Mouse (Mus musculus): ENCODE data around the gene D17Wsu92e. TPM values are rescaled to one million over a fixed set of nuclear protein-coding genes. Genes with fewer than 3 reads are reported as not detected.

D17Wsu92e gene
- total and polyA plus RNA-seq, 3 experiments = 34.9 to 70.8 (median 44.2) TPM

DNA sequence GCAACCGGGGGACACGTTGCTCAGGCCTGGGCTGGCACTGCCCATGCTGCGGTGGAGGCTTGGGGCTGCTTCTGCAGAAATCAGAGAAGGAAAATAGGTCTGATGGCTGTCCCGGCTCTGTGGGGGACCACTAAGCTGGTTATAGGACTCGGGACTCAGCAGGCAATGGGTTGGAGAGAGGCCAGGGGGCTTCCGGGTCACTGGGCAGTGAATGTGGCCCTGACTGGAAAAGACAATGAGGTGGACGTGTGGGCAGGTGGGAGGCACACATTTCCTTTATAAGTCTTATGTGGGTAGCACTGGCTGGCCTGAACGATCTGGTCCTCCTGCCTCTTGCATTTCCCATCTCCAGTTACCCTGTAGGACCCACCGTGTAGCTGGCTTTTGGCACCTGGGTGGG is 100.1 kb downstream of the D17Wsu92e start:
- no peaks in the 10 kb centered on the region for H3K79me2 ChIP-seq (replicated peaks; ENCODE audit: control insufficient read depth, extremely low read depth, insufficient read depth, poor library complexity, severe bottlenecking)
- H3K4me1 ChIP-seq (ENCODE audit: control insufficient read depth in 1 of 2, insufficient read depth in 2 of 2) = peaks cover 15 to 33% of the 10 kb centered on the region in 2 experiments
- H3K9me3 ChIP-seq (replicated peaks; ENCODE audit: low read length) = no peaks in the 10 kb centered on the region
- DNase-seq (ENCODE audit: extremely low read depth) = no peak
- in situ Hi-C loops (cut with MboI; ENCODE audit: low pct_ligation_motif_present, low pct_unique_long_range_greater_than_20kb, low sequenced_read_pairs) (loop anchor here (10.0 kb wide), 1 partner anchor 66 kb away; the partner anchor contains the start of gene Pacsin1), dilution Hi-C loops (cut with MboI; ENCODE audit: extremely low pct_ligation_motif_present, extremely low pct_unique_long_range_greater_than_20kb, low sequenced_read_pairs) (no loop called here)
- no peaks in the 10 kb centered on the region for H3K36me3 ChIP-seq (replicated peaks in 1 of 2; ENCODE audit: control insufficient read depth in 1 of 2, insufficient read depth in 1 of 2, low read length in 1 of 2)
- no peak overlapping the region for H3K27ac ChIP-seq (ENCODE audit: insufficient read depth, low read depth)
- TF ChIP-seq GABPA (IDR thresholded peaks at IDR 0.05; ENCODE audit: insufficient replicate concordance, low read depth, low read length) (no peak), MYC (IDR thresholded peaks at IDR 0.05; ENCODE audit: low read depth, low read length) (no peak), BHLHE40 (IDR thresholded peaks at IDR 0.05; ENCODE audit: low read depth, low read length) (no peak), MAZ (IDR thresholded peaks at IDR 0.05; ENCODE audit: low read depth, low read length) (no peak), TCF12 (IDR thresholded peaks at IDR 0.05; ENCODE audit: low read depth, low read length) (no peak), NRF1 (IDR thresholded peaks at IDR 0.05; ENCODE audit: low read depth, low read length) (no peak)
- peaks cover 28% of the 10 kb centered on the region for H3K27me3 ChIP-seq (replicated peaks)
- no peak overlapping the region for H3K4me2 ChIP-seq (ENCODE audit: insufficient read depth, low read depth, poor library complexity, severe bottlenecking)
- no peak overlapping the region for H3K9ac ChIP-seq (ENCODE audit: insufficient read depth, low read depth)
- no peak overlapping the region for H3K4me3 ChIP-seq (replicated peaks in 1 of 3; ENCODE audit: low read depth in 2 of 3, low read length in 2 of 3, poor library complexity in 1 of 3)

DNA sequence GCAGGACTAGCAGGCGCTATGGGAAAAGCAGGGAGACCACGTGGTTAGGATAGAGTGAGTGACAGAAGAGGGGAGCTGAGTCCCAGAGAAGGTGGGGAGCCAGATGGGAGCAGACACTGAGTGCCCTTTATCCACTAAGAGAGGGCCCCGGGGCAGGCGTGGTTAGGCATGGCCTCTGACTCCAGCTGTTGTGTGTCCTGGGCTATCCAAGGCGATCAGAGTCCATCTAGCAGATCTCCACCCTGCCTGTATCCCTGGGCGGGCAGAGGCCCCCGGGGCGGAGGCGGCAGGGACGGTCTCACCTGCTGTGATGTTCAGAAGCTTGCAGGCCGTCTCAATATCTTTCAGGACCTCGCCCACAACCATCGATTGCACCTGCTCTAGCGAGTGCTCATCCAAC is 100.8 kb downstream of the D17Wsu92e start:
- no peak for DNase-seq (ENCODE audit: extremely low read depth)
- no peaks in the 10 kb centered on the region for H3K9me3 ChIP-seq (replicated peaks; ENCODE audit: low read length)
- TF ChIP-seq RCOR1 (conservative IDR thresholded peaks at IDR 0.05; ENCODE audit: low read depth, low read length) = no peak
- no peak for TF ChIP-seq USF1 (IDR thresholded peaks at IDR 0.05; ENCODE audit: low read depth, low read length)
- TF ChIP-seq EP300 (IDR thresholded peaks at IDR 0.05; ENCODE audit: low read length) = no peak
- no peak for TF ChIP-seq MYC (IDR thresholded peaks at IDR 0.05; ENCODE audit: low read depth, low read length)
- no peak for TF ChIP-seq TBP (conservative IDR thresholded peaks at IDR 0.05; ENCODE audit: low read depth, low read length)
- no peaks in the 10 kb centered on the region for H3K79me2 ChIP-seq (replicated peaks; ENCODE audit: control insufficient read depth, extremely low read depth, insufficient read depth, poor library complexity, severe bottlenecking)
- no peak overlapping the region for H3K9ac ChIP-seq (ENCODE audit: insufficient read depth, low read depth)
- H3K36me3 ChIP-seq (replicated peaks in 1 of 2; ENCODE audit: control insufficient read depth in 1 of 2, insufficient read depth in 1 of 2, low read length in 1 of 2) = no peaks in the 10 kb centered on the region
- no peak overlapping the region for H3K4me3 ChIP-seq (replicated peaks in 1 of 3; ENCODE audit: low read depth in 2 of 3, low read length in 2 of 3, poor library complexity in 1 of 3)
- peaks cover 31% of the 10 kb centered on the region for H3K27me3 ChIP-seq (replicated peaks)
- dilution Hi-C loops (cut with MboI; ENCODE audit: extremely low pct_ligation_motif_present, extremely low pct_unique_long_range_greater_than_20kb, low sequenced_read_pairs) = no loop called here
- H3K4me2 ChIP-seq (ENCODE audit: insufficient read depth, low read depth, poor library complexity, severe bottlenecking) = no peak overlapping the region
- in situ Hi-C loops (cut with MboI; ENCODE audit: low pct_ligation_motif_present, low pct_unique_long_range_greater_than_20kb, low sequenced_read_pairs) = loop anchor here (10.0 kb wide), 1 partner anchor 65 kb away; the partner anchor contains the start of gene Pacsin1
- H3K27ac ChIP-seq (ENCODE audit: insufficient read depth, low read depth) = no peak overlapping the region
- peaks cover 13 to 26% of the 10 kb centered on the region in 2 experiments for H3K4me1 ChIP-seq (ENCODE audit: control insufficient read depth in 1 of 2, insufficient read depth in 2 of 2)

DNA sequence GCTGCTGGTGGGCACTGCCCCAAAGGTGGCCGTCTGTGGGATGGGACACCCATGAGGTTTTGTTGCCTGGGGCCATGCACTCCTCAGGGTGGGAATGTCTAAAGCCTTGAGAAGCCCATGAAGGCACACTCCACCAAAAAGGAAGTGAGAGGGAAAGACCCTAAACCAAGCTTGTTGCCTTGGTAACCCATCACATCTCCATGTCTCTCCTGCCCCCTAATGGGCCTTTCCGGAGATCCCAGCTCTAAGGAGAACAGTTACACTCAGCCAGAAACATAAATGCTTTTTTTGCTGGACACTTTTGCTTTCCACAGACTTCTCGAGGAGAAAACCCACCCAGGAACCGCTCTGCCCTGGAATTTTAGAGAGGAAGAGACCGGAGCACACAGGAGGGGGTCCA is 102.2 kb downstream of the D17Wsu92e start:
- Histone ChIP-seq H3K9ac (ENCODE audit: insufficient read depth, low read depth) (no peak overlapping the region), H3K79me2 (replicated peaks; ENCODE audit: control insufficient read depth, extremely low read depth, insufficient read depth, poor library complexity, severe bottlenecking) (no peaks in the 10 kb centered on the region), H3K36me3 (replicated peaks in 1 of 2; ENCODE audit: control insufficient read depth in 1 of 2, insufficient read depth in 1 of 2, low read length in 1 of 2) (no peaks in the 10 kb centered on the region), H3K9me3 (replicated peaks; ENCODE audit: low read length) (no peaks in the 10 kb centered on the region), H3K27ac (ENCODE audit: insufficient read depth, low read depth) (no peak overlapping the region), H3K4me1 (ENCODE audit: control insufficient read depth in 1 of 2, insufficient read depth in 2 of 2) (peaks cover 13 to 22% of the 10 kb centered on the region in 2 experiments), H3K4me3 (replicated peaks in 1 of 3; ENCODE audit: low read depth in 2 of 3, low read length in 2 of 3, poor library complexity in 1 of 3) (no peak overlapping the region), H3K27me3 (replicated peaks) (peaks cover 28% of the 10 kb centered on the region), H3K4me2 (ENCODE audit: insufficient read depth, low read depth, poor library complexity, severe bottlenecking) (no peak overlapping the region)
- peak; percentile 34 for DNase-seq (ENCODE audit: extremely low read depth)
- dilution Hi-C loops (cut with MboI; ENCODE audit: extremely low pct_ligation_motif_present, extremely low pct_unique_long_range_greater_than_20kb, low sequenced_read_pairs) (no loop called here), in situ Hi-C loops (cut with MboI; ENCODE audit: low pct_ligation_motif_present, low pct_unique_long_range_greater_than_20kb, low sequenced_read_pairs) (no loop called here)
- TF ChIP-seq RCOR1 (conservative IDR thresholded peaks at IDR 0.05; ENCODE audit: low read depth, low read length) = no peak
- no peak for TF ChIP-seq PAX5 (IDR thresholded peaks at IDR 0.05; ENCODE audit: low read length)
- TF ChIP-seq MXI1 (IDR thresholded peaks at IDR 0.05; ENCODE audit: low read depth, low read length) = peak; percentile 37; the same call in 1 of the 2 replicates
- TF ChIP-seq POLR2AphosphoS2 (IDR thresholded peaks at IDR 0.05; ENCODE audit: low read depth, low read length) = no peak
- TF ChIP-seq TCF12 (IDR thresholded peaks at IDR 0.05; ENCODE audit: low read depth, low read length) = no peak
- TF ChIP-seq ETS1 (conservative IDR thresholded peaks at IDR 0.05; ENCODE audit: low read depth, low read length) = no peak
- no peak for TF ChIP-seq MAFK (IDR thresholded peaks at IDR 0.05; ENCODE audit: insufficient replicate concordance, low read length)
- peak in 1 of 2 experiments; percentile 56; a peak in 2 of 4 replicates for TF ChIP-seq CTCF (conservative IDR thresholded peaks at IDR 0.05 in 1 of 2, IDR thresholded peaks at IDR 0.05 in 1 of 2; ENCODE audit: low read depth in 2 of 2, low read length in 2 of 2)
- TF ChIP-seq ELF1 (IDR thresholded peaks at IDR 0.05; ENCODE audit: low read depth, low read length) = no peak
- TF ChIP-seq ZNF384 (IDR thresholded peaks at IDR 0.05; ENCODE audit: low read depth, low read length) = no peak
- no peak for TF ChIP-seq GABPA (IDR thresholded peaks at IDR 0.05; ENCODE audit: insufficient replicate concordance, low read depth, low read length)
- TF ChIP-seq MEF2A (IDR thresholded peaks at IDR 0.05; ENCODE audit: borderline replicate concordance, low read depth, low read length) = no peak
- no peak for TF ChIP-seq HCFC1 (IDR thresholded peaks at IDR 0.05; ENCODE audit: low read depth, low read length)
- TF ChIP-seq IRF4 (IDR thresholded peaks at IDR 0.05; ENCODE audit: low read depth, low read length) = no peak
- TF ChIP-seq KAT2A (IDR thresholded peaks at IDR 0.05; ENCODE audit: insufficient replicate concordance, low read length) = no peak
- TF ChIP-seq NELFE (IDR thresholded peaks at IDR 0.05; ENCODE audit: low read depth, low read length) = no peak
- no peak for TF ChIP-seq MYC (IDR thresholded peaks at IDR 0.05; ENCODE audit: low read depth, low read length)
- no peak for TF ChIP-seq E2F4 (IDR thresholded peaks at IDR 0.05; ENCODE audit: insufficient replicate concordance, low read depth, low read length)
- TF ChIP-seq JUND (conservative IDR thresholded peaks at IDR 0.05; ENCODE audit: low read depth, low read length) = no peak

All from CH12.LX (cell line).